Mouse (Mus musculus): ENCODE data around the gene Zg16. TPM values are rescaled to one million over a fixed set of nuclear protein-coding genes. Genes with fewer than 3 reads are reported as not detected.

Gene Zg16
- polyA plus RNA-seq, 1 experiment from 2014 or later = not detected

DNA sequence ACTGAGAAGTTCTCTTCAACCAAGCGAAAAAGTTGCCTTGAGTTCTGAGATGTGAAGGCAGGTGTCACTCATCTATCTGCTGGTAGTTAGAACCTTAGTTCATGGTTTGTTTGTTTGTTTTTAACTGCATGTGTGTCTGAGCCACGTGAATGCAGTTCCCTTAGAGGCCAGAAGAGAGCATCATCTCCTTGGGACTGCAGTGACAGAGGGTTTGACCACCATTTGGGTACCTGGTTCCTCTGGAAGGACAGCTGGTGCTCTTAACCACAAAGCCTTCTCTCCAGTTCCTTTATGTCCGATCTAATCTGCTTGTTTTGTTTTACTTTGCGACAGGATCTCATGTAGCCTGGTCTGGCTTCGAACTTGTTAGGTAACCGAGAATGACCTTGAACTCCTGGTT lies 21.6 kb downstream of the Zg16 start:
- H3K4me2 ChIP-seq = no peak overlapping the region
- H3K4me3 ChIP-seq (replicated peaks) = no peak overlapping the region
- ATAC-seq (ENCODE audit: insufficient number of reproducible peaks, insufficient read depth, low FRiP score, low TSS enrichment, low read depth) = no peak
- 0 out of 2 replicates have a peak, but pooled peaks cover 4% of the 10 kb centered on the region for H3K27me3 ChIP-seq
- H3K4me1 ChIP-seq (replicated peaks) = no peaks in the 10 kb centered on the region
- H3K9ac ChIP-seq (replicated peaks) = no peak overlapping the region
- no peaks in the 10 kb centered on the region for H3K36me3 ChIP-seq
- 0 out of 2 replicates have a peak, but pooled peaks cover 3% of the 10 kb centered on the region for H3K9me3 ChIP-seq
- WGBS = 86% methylated on average over 6 of the region's 6 CpGs
- H3K27ac ChIP-seq = no peak overlapping the region

DNA sequence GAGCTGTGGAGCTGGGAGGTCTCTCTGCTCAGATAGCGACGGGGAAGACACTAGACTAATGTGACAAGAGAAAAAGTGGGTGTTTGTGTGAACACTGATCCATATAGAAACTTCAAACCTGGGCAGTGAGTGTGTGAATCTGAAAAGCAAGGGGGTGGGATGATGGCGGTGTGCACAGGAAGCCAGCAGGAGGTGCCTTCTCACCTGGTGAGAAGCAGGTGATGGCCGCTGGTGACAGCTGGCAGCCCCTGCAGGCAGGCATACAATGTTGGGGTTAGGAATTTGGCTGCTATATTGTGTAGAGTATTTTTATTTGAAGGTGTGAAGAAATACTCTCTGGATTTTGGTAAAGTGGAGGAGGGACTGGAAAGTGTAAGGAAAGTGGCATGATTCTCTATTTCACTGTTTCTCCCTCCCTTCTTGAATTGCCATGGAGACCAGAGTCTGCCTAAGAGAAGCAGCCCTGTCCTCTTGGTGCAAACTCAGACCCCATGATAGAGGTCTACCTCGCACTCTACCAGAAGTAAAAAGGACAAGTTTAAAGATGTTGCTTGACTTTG lies 32.0 kb downstream of the Zg16 start:
- WGBS = 78% methylated on average over 5 of the region's 5 CpGs
- no peak overlapping the region for H3K4me2 ChIP-seq
- no peak for ATAC-seq (ENCODE audit: insufficient number of reproducible peaks, insufficient read depth, low FRiP score, low TSS enrichment, low read depth)
- no peak overlapping the region for H3K9ac ChIP-seq (replicated peaks)
- no peak overlapping the region for H3K4me3 ChIP-seq (replicated peaks)
- peaks cover 3% of the 10 kb centered on the region; the same call in 1 of the 2 replicates for H3K27me3 ChIP-seq
- no peaks in the 10 kb centered on the region for H3K36me3 ChIP-seq
- no peak overlapping the region for H3K27ac ChIP-seq
- H3K4me1 ChIP-seq (replicated peaks) = no peaks in the 10 kb centered on the region
- no peaks in the 10 kb centered on the region for H3K9me3 ChIP-seq

DNA sequence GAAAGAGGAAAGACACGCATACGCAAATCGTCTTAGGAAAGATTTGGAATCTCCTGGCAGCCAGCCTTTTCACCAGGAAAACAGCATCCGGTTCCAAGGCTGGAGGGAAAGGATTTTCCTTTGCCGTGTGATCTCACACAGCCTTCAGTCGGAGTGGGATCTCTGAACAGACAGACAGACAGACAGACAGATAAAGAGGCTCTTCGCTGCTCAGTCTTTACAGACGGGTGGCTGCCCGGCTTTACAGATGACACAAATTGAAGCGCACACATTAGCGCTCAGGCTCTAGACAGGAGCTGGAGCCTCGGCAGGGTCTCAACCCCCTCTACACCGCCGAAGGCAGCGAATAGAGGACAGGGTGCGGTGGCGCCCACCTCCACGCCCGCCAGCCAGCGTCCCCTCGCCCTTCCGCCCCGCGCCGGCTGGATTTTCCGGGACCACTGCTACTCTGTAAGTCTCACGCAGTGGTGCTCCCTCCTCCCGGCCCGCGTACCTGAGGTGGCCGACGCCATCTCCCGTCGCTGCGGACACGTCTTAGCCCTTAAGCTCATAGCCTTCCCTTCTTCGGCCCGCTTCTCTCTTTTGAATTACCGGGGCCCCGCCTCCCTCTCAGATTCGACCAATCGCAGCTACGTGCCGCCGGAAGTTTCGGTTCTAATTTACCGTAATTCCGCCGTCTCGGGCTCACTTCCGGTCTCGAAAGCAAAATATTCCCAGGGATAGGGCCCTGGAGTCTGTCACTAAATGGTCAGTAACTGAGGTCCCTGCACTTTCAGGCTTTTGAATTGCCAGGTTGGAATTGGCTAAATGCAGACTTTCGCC lies 45.1 kb downstream of the Zg16 start, which contains the start of gene Kif22:
TSS of gene Kif22 (minus strand) at position 621 of the 822 bp plus-strand sequence.
- WGBS = under 1% methylated on average over 53 of the region's 53 CpGs
- Histone ChIP-seq H3K9me3 (no peaks in the 10 kb centered on the region), H3K4me2 (peak within 1 kb of the TSS; percentile 82), H3K36me3 (peaks cover 22% of the 10 kb centered on the region), H3K4me3 (replicated peaks) (peak within 1 kb of the TSS; percentile 86), H3K27me3 (no peaks in the 10 kb centered on the region), H3K27ac (peak within 1 kb of the TSS; percentile 76; the same call in 1 of the 2 replicates), H3K9ac (replicated peaks) (peak within 1 kb of the TSS; percentile 83), H3K4me1 (replicated peaks) (peaks cover 17% of the 10 kb centered on the region)
- peak; percentile 75; the same call in 1 of the 2 replicates for ATAC-seq (ENCODE audit: insufficient number of reproducible peaks, insufficient read depth, low FRiP score, low TSS enrichment, low read depth)

DNA sequence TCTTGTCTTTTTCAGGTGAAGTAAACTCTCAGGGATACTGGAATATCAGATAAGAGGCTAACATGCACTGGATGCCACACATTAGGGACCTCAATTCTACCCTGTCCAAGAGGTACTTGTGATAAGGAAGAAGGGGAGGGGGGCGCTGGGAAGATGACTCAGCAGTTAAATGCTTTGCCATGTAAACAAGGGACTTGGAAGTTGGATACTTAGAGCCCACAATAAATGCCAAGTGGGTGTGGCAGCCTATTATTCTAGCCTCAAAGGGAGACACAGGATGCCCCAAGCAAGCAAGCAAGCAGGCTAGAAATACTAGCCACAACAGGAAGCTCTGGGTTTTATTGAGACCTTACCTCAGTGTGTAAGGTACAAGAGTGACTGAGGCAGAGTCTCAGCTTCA lies 55.9 kb downstream of the Zg16 start:
- Histone ChIP-seq H3K27ac (no peak overlapping the region), H3K36me3 (peaks cover 84% of the 10 kb centered on the region), H3K4me3 (replicated peaks) (no peak overlapping the region), H3K4me1 (replicated peaks) (peaks cover 8% of the 10 kb centered on the region), H3K9ac (replicated peaks) (no peak overlapping the region), H3K27me3 (no peaks in the 10 kb centered on the region), H3K4me2 (no peak overlapping the region), H3K9me3 (no peaks in the 10 kb centered on the region)
- no peak for ATAC-seq (ENCODE audit: insufficient number of reproducible peaks, insufficient read depth, low FRiP score, low TSS enrichment, low read depth)
- WGBS = 72% methylated on average over 1 of the region's 1 CpGs

DNA sequence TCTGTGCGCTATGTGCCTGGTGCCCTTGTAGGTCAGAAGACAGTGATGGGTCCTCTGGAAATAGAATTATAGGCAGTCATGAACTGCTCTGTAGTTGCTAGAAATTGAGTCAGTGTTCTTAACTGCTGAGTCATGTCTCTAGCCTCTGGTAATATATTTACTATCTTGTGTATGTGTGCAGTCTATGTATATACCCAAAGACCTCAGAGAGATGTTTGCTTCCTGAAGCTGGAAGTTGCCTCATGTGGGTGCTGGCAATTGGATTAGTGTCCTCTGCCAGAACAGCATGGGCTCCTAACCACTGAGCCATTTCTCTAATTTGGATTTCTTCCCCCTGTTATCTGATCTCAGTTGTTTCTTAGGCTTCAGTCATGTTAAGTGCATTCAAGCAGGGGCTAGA lies 57.0 kb downstream of the Zg16 start:
- 91% methylated on average over 1 of the region's 1 CpGs for WGBS

DNA sequence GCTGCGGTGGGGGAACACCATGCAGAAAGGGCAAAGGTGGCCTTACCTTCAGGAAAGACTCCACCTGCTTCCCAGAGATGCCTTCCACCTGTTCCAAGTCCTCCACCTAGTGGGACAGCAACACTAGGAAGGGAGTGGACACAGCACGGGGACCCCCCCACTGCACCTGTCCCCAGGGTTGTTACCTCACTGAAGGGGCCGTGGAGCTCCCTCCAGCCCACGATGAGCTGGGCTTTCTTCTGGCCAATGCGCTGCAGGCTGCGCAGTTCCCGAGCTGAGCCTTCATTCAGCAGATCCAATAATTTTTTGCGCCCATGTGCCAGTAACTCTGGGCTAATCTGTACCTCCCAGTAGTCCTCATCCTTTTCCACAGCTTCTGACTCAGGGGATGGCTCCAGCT lies 59.2 kb downstream of the Zg16 start:
- Histone ChIP-seq H3K4me3 (replicated peaks) (peak overlapping the region; percentile 98), H3K9ac (replicated peaks) (peak overlapping the region; percentile 99), H3K27ac (peak overlapping the region; percentile 99), H3K4me2 (peak overlapping the region; percentile 92), H3K27me3 (no peaks in the 10 kb centered on the region), H3K36me3 (peaks cover 74% of the 10 kb centered on the region), H3K9me3 (no peaks in the 10 kb centered on the region), H3K4me1 (replicated peaks) (peaks cover 29% of the 10 kb centered on the region)
- ATAC-seq (ENCODE audit: insufficient number of reproducible peaks, insufficient read depth, low FRiP score, low TSS enrichment, low read depth) = peak; percentile 9
- 72% methylated on average over 8 of the region's 8 CpGs for WGBS

More for the DNA sequence above, 57.0 kb downstream of the Zg16 start:
- ATAC-seq (ENCODE audit: insufficient number of reproducible peaks, insufficient read depth, low FRiP score, low TSS enrichment, low read depth) = no peak
- H3K36me3 ChIP-seq = peaks cover 76% of the 10 kb centered on the region
- H3K27me3 ChIP-seq = no peaks in the 10 kb centered on the region
- no peak overlapping the region for H3K4me2 ChIP-seq
- H3K4me3 ChIP-seq (replicated peaks) = no peak overlapping the region
- H3K4me1 ChIP-seq (replicated peaks) = peaks cover 8% of the 10 kb centered on the region
- no peak overlapping the region for H3K9ac ChIP-seq (replicated peaks)
- H3K9me3 ChIP-seq = no peaks in the 10 kb centered on the region
- no peak overlapping the region for H3K27ac ChIP-seq

DNA sequence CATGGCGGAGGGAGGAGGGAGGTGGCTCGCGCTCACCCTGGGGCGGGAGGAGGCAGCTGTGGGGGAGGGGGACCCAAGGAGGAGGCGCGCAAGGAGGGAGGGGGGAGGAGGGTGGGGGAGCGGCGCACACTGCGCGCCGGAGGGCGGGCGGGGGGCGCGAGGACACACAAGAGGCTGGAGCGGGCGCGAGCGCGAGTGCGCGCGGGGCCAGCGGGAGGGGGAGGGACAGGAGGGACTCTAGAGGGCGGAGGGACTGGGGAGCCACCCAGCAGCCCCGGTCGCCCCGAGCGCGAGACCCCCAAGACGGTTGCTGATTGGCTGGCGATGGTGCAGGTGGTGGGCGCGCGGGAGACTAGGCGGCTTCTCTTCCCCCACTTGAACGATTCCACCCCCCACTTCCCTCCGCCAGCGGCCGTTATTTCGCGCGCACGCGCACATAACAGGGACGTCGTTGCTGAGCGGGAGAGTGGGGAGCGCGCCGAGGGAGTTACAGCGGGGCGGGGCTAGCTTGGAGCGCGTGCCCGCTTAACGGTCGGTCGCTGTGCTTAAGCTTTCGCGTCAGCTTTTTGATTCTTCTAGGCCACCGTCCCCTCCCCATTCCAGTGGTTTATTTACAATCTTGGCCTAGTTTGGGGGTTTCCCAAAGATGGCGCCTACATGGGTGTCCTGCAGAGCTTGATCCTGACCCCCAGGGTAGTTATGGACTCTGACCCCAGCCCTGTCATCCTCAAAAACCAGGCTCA lies 60.0 kb downstream of the Zg16 start, which contains the start of gene Maz:
TSS of gene Maz (minus strand) at position 54 of the 743 bp plus-strand sequence.
- 2% methylated on average over 56 of the region's 63 CpGs for WGBS
- H3K36me3 ChIP-seq = peaks cover 74% of the 10 kb centered on the region
- H3K4me1 ChIP-seq (replicated peaks) = peaks cover 36% of the 10 kb centered on the region
- no peaks in the 10 kb centered on the region for H3K9me3 ChIP-seq
- peak within 1 kb of the TSS; percentile 99 for H3K9ac ChIP-seq (replicated peaks)
- peak within 1 kb of the TSS; percentile 92 for H3K4me2 ChIP-seq
- ATAC-seq (ENCODE audit: insufficient number of reproducible peaks, insufficient read depth, low FRiP score, low TSS enrichment, low read depth) = peak; percentile 88
- no peaks in the 10 kb centered on the region for H3K27me3 ChIP-seq
- peak within 1 kb of the TSS; percentile 98 for H3K4me3 ChIP-seq (replicated peaks)
- peak within 1 kb of the TSS; percentile 99 for H3K27ac ChIP-seq

DNA sequence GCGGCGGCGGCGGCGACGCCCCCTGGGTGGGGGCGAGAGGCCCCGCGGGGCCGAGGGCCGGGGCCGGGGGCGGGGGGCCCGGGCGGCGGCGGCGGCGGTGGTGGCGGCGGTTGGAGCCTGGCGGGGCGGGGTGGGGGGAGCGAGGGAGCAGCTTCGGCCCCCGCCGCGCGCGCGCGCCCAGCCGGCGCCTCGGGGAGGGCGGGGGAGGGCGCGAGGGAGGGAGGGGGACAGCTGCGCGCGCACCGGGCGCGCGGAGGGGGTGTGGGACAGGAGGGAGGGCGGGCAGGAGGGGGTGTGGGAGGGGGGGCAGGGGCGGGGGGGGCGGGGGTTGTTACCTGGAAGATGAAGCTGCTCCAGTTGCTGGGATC lies 60.5 kb downstream of the Zg16 start:
- H3K9me3 ChIP-seq = no peaks in the 10 kb centered on the region
- H3K4me3 ChIP-seq (replicated peaks) = peak overlapping the region; percentile 98
- no peak for ATAC-seq (ENCODE audit: insufficient number of reproducible peaks, insufficient read depth, low FRiP score, low TSS enrichment, low read depth)
- no CpG with 5 or more reads among the region's 48 CpGs for WGBS
- H3K4me1 ChIP-seq (replicated peaks) = peaks cover 42% of the 10 kb centered on the region
- peak overlapping the region; percentile 99 for H3K27ac ChIP-seq
- H3K9ac ChIP-seq (replicated peaks) = peak overlapping the region; percentile 99
- H3K36me3 ChIP-seq = peaks cover 74% of the 10 kb centered on the region
- peak overlapping the region; percentile 92 for H3K4me2 ChIP-seq
- no peaks in the 10 kb centered on the region for H3K27me3 ChIP-seq

DNA sequence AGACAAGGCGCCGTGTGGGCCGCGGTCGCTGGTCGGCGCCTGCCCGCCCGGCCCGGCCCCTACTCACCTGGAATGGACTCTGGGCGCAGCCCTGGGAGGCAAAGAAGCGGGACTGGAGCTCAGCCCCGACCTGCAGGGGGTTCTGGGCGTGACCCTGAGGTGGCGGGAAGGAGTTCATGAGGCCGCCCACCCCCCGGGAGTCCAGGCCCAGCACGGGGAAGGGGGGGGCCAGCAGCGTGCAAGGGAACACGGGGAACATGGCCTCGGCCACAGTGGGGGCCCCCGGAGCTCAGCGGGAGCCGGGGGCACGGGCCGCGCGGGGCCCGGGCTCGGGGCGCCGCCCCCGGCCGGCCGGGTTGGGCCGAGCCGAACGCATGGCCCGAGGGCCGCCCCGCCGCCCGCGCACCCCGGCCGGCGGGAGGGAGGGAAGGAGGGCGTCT lies 60.9 kb downstream of the Zg16 start:
- Histone ChIP-seq H3K9ac (replicated peaks) (peak overlapping the region; percentile 99), H3K4me1 (replicated peaks) (peaks cover 46% of the 10 kb centered on the region), H3K4me2 (peak overlapping the region; percentile 92), H3K27ac (peak overlapping the region; percentile 99), H3K4me3 (replicated peaks) (peak overlapping the region; percentile 98), H3K36me3 (peaks cover 72% of the 10 kb centered on the region), H3K27me3 (no peaks in the 10 kb centered on the region), H3K9me3 (no peaks in the 10 kb centered on the region)
- 0% methylated on average over 32 of the region's 48 CpGs for WGBS
- ATAC-seq (ENCODE audit: insufficient number of reproducible peaks, insufficient read depth, low FRiP score, low TSS enrichment, low read depth) = peak; percentile 16

DNA sequence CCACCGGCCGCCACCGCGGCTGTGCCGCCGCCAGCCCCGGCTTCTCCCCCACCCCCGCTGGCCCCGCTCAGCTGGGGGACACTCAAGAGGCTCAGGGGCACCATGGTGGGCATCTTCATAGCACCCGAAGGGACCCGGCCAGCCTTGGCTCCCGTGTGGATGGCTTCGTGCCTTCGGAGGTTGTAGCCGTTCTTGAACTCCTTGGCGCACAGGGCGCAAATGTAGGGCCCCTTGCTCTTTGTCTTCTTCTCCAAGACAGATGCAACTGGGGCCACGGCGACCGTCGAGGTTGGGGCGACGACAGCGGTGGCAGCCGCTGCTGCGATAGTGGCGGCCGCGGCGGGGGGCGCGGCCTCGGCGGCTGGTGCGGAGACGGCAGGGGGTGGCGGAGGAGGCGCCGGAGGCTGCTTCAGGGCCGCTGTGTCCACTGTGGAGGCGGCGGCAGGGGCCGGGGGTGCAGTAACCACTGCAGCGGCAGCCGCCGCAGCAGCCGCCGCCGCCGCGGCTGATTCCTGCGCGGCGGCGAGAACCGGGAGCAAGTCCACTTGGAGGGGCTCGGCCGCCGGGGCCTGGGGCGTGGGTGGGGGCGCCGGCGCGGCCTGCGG lies 61.5 kb downstream of the Zg16 start:
- H3K27me3 ChIP-seq = no peaks in the 10 kb centered on the region
- peak overlapping the region; percentile 99 for H3K9ac ChIP-seq (replicated peaks)
- H3K9me3 ChIP-seq = no peaks in the 10 kb centered on the region
- under 1% methylated on average over 61 of the region's 65 CpGs for WGBS
- peak overlapping the region; percentile 99 for H3K27ac ChIP-seq
- H3K4me2 ChIP-seq = peak overlapping the region; percentile 92
- peak overlapping the region; percentile 98 for H3K4me3 ChIP-seq (replicated peaks)
- peaks cover 66% of the 10 kb centered on the region for H3K36me3 ChIP-seq
- no peak for ATAC-seq (ENCODE audit: insufficient number of reproducible peaks, insufficient read depth, low FRiP score, low TSS enrichment, low read depth)
- H3K4me1 ChIP-seq (replicated peaks) = peaks cover 50% of the 10 kb centered on the region

Data from limb, embryonic 12.5 days (tissue).